Mouse (Mus musculus) heart, embryonic 10.5 days (tissue): ENCODE data around the gene Pon1. TPM values are rescaled to one million over a fixed set of nuclear protein-coding genes. Genes with fewer than 3 reads are reported as not detected.
A peak's percentile ranks its signal among the peaks of the same experiment; 100 is the strongest.

ENCODE experiments used
- DNase-seq: peaks from one replicate; pipeline ENCODE4 v3.0.0-alpha.2; 2017; ENCODE audit warnings: low spot score
- H3K27ac ChIP-seq: fragments of 300-500 bp; sonication (generic); 2 replicates; pipeline ENCODE4 v1.5.1; 2016; ENCODE audit warnings: mild to moderate bottlenecking
- H3K27me3 ChIP-seq: fragments of 300-500 bp; sonication (generic); 2 replicates; pipeline ENCODE4 v1.6.1; 2016; ENCODE audit warnings: mild to moderate bottlenecking; ENCODE audit not compliant: poor library complexity, insufficient read depth, severe bottlenecking
- H3K36me3 ChIP-seq: fragments of 300-500 bp; sonication (generic); 2 replicates; pipeline ENCODE4 v1.6.1; 2016; ENCODE audit warnings: mild to moderate bottlenecking, moderate library complexity
- H3K4me1 ChIP-seq: fragments of 300-500 bp; sonication (generic); 2 replicates; pipeline ENCODE4 v1.6.1; 2016; ENCODE audit warnings: mild to moderate bottlenecking
- H3K4me3 ChIP-seq: fragments of 300-500 bp; sonication (generic); 2 replicates; pipeline ENCODE4 v1.5.1; 2016; ENCODE audit warnings: mild to moderate bottlenecking, moderate library complexity
- H3K9me3 ChIP-seq: fragments of 300-500 bp; sonication (generic); 2 replicates; pipeline ENCODE4 v1.6.1; 2016; ENCODE audit warnings: mild to moderate bottlenecking, moderate library complexity
- WGBS: fragments of 180-500 bp; shearing (Covaris S2); methylation state at CpG from one replicate; pipeline ENCODE4 v1.1.7; 2016; 5-methylcytosine and 5-hydroxymethylcytosine counted together
- polyA plus RNA-seq: library from polyadenylated mRNA; unstranded; fragments of >200 nt; fragmentation: Nextera tagmentation; extraction: Ambion mirVana; gene quantifications from 2 replicates; pipeline ENCODE4 v1.2.1, GENCODE M21; 2016

Pon1 gene
- polyA plus RNA-seq, 1 experiment from 2014 or later = 0.21 TPM

DNA sequence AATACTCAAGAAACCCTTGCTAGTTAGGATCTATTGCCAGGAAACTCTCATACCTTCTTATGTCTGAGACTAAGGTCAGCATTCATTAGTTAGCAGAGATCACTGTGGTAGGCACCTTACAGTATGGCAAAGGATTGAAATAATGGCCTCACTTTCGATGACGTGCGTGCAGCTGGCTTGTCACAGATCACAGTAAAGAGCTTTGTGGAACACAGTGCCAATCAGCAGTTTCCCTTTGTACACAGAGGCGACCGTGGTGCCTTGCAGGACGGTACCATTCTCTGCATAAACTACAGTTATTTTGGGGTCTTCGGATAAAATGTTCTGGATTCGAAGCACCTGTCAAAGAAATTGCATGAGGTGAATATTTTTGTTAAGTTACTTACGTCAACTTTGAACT, 25.6 kb downstream of the Pon1 start:
- no peaks in the 10 kb centered on the region for H3K36me3 ChIP-seq
- H3K27ac ChIP-seq = no peak overlapping the region
- peaks cover 17% of the 10 kb centered on the region for H3K4me1 ChIP-seq
- 74% methylated on average over 9 of the region's 9 CpGs for WGBS
- H3K27me3 ChIP-seq = no peaks in the 10 kb centered on the region
- no peak overlapping the region for H3K4me3 ChIP-seq
- no peaks in the 10 kb centered on the region for H3K9me3 ChIP-seq
- no peak for DNase-seq

DNA sequence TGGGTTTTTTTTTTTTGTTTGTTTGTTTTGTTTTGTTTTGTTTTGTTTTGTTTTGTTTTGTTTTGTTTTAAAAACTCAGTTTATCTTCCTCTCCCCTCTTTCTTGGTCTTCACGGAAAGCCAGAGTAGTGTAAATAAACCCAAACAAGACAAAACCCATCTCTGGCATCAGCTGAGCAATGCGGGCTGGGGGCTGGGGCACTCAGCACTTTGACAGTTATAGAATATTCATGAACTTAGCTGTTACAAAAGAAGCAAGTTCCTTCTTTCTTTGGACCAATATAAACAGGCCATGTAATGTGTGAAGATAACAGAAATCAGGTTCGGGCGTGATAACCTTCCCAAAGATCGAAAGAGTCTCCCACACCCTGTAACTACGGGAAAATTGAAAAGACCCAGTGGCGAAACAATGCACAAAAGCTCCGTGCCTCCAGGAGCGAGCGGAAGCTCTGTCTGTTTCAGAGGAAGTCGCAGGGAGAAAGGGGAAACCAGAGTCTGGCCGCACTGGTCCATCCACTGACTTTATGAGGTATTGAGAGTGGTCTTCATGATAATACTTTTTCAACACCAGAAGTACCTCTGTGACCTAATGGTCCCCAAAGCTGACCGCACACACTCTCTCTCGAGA, 26.6 kb downstream of the Pon1 start:
- Histone ChIP-seq H3K9me3 (no peaks in the 10 kb centered on the region), H3K4me1 (peaks cover 12% of the 10 kb centered on the region; the same call in 1 of the 2 replicates), H3K27ac (peak overlapping the region; percentile 42; the same call in 1 of the 2 replicates), H3K4me3 (no peak overlapping the region), H3K27me3 (no peaks in the 10 kb centered on the region), H3K36me3 (no peaks in the 10 kb centered on the region)
- WGBS = 40% methylated on average over 14 of the region's 14 CpGs
- DNase-seq = no peak

GRCm38 (mm10) chr6:5164855-5165254, 28.9 kb downstream of the Pon1 start:
- H3K9me3 ChIP-seq = no peaks in the 10 kb centered on the region
- H3K4me1 ChIP-seq = peaks cover 12% of the 10 kb centered on the region; the same call in 1 of the 2 replicates
- H3K36me3 ChIP-seq = peaks cover 5% of the 10 kb centered on the region
- H3K4me3 ChIP-seq = no peak overlapping the region
- WGBS = 67% methylated on average over 9 of the region's 9 CpGs
- no peaks in the 10 kb centered on the region for H3K27me3 ChIP-seq
- no peak for DNase-seq
- H3K27ac ChIP-seq = no peak overlapping the region

DNA sequence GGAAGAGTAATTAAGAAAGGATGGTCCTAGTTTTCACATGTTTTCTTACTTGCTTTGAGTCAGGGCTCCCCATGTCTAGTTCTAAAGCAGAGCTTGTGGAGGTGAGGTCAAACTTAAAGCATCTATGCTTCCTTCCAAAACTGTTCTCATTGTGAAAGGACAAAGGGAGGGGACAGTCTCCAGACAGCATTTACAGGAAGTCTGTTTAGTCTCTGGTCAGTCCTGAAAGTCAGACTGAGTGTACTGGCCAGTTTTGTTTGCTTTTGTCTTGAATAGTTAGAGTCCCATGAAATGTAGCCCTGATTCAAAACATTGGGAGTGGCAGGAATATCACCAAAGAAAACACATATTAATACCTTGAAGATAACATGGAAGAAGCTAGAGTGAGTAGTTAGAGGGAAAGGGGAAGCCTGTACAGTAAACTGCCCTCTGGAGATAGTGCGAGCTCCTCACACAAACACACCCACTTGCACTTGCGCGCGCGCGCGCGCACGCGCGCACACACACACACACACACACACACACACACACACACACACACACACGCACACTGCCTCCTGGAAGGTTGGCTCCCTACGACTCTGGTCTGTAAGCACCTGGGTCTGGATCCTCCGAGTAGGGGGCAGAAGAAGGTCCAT, 30.1 kb downstream of the Pon1 start:
- Histone ChIP-seq H3K4me3 (no peak overlapping the region), H3K9me3 (no peaks in the 10 kb centered on the region)
- WGBS = 71% methylated on average over 14 of the region's 14 CpGs

DNA sequence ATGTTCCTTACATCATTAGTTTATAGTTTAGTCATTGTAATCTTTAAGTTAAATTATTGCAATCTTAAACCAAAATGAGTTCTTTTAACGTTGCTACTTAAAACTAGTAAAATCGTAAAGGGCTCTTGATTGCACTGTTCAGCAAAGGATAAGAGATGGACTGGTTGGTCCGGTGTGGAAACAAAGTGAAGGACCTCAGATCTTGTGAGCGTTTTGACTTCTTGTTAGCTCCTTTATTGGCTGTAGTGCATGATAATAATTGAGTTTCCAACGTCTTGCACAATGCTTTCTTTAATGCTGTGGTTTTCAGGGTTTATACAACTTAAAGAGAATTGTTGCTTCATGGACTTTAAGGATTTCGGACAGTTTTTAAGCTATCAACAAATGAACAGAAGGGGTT, 31.7 kb downstream of the Pon1 start:
- H3K9me3 ChIP-seq = no peaks in the 10 kb centered on the region
- H3K27me3 ChIP-seq = no peaks in the 10 kb centered on the region
- H3K27ac ChIP-seq = no peak overlapping the region
- no peak for DNase-seq
- H3K36me3 ChIP-seq = peaks cover 21% of the 10 kb centered on the region
- 85% methylated on average over 6 of the region's 6 CpGs for WGBS
- H3K4me3 ChIP-seq = no peak overlapping the region
- H3K4me1 ChIP-seq = 0 out of 2 replicates have a peak, but pooled peaks cover 5% of the 10 kb centered on the region

More for the DNA sequence above, 30.1 kb downstream of the Pon1 start:
- H3K27me3 ChIP-seq = no peaks in the 10 kb centered on the region
- H3K27ac ChIP-seq = peak overlapping the region; percentile 59; the same call in 1 of the 2 replicates
- peaks cover 12% of the 10 kb centered on the region; the same call in 1 of the 2 replicates for H3K4me1 ChIP-seq
- H3K36me3 ChIP-seq = peaks cover 17% of the 10 kb centered on the region
- DNase-seq = no peak

GRCm38 (mm10) chr6:5159385-5159791, 34.4 kb downstream of the Pon1 start:
- DNase-seq = no peak
- Histone ChIP-seq H3K27me3 (no peaks in the 10 kb centered on the region), H3K4me1 (0 out of 2 replicates have a peak, but pooled peaks cover 9% of the 10 kb centered on the region), H3K27ac (no peak overlapping the region), H3K4me3 (no peak overlapping the region), H3K9me3 (no peaks in the 10 kb centered on the region), H3K36me3 (peaks cover 25% of the 10 kb centered on the region)
- 68% methylated on average over 7 of the region's 7 CpGs for WGBS

DNA sequence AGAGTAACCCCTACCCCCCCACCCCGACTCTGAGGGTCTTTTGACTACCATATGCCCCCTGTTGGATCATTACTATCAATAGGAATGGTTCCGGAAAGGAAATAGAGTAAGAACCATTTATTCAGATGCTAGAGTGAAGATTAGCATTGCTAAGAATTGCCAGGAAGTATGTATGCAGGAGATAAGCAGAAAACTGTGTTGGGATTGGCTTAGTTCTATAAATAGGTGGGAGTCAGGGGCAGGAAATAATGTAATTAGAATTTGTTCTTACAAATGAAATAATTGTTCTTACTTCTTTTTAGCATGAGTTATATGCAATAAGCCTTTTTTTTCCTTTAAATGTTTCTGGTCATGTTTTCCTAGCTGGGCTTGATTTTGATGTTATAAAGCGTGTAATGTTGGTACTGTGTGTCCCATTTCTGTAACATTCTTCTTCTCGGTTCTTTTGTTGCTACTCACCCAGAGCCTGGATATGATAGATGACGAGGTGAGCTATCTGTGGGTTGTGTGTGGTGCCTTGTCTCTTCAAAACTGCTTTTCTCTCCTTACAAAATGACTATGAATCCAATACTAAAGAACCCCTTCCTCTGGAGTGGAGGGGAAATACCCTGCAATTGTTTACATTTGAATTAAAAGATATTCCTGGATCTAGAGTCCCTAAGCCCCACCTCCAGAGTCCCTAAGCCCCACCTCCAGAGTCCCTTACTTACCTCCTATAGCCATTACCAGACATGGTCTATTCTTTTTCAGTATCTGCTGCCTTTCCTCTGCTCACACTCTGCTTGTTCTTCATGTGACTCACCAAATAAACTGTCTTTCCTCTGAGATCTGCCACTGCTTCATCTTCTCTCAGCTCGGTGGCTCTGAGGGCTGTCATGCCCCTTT, 37.0 kb downstream of the Pon1 start:
- H3K27ac ChIP-seq = 0 out of 2 replicates have a peak overlapping the region, but pooled peaks have one; percentile 42
- H3K4me1 ChIP-seq = peaks cover 11% of the 10 kb centered on the region

GRCm38 (mm10) chr6:5155313-5155927, 38.3 kb downstream of the Pon1 start:
- H3K27me3 ChIP-seq = no peaks in the 10 kb centered on the region
- 0 out of 2 replicates have a peak overlapping the region, but pooled peaks have one; percentile 42 for H3K27ac ChIP-seq
- 58% methylated on average over 1 of the region's 1 CpGs for WGBS
- H3K36me3 ChIP-seq = peaks cover 31% of the 10 kb centered on the region
- H3K4me3 ChIP-seq = no peak overlapping the region
- H3K9me3 ChIP-seq = no peaks in the 10 kb centered on the region
- DNase-seq = no peak
- peaks cover 23% of the 10 kb centered on the region for H3K4me1 ChIP-seq

More for the DNA sequence above, 37.0 kb downstream of the Pon1 start:
- H3K9me3 ChIP-seq = no peaks in the 10 kb centered on the region
- 61% methylated on average over 6 of the region's 6 CpGs for WGBS
- H3K27me3 ChIP-seq = no peaks in the 10 kb centered on the region
- DNase-seq = no peak
- peaks cover 31% of the 10 kb centered on the region for H3K36me3 ChIP-seq
- no peak overlapping the region for H3K4me3 ChIP-seq

- H3K9me3 ChIP-seq = no peaks in the 10 kb centered on the region
- peaks cover 23% of the 10 kb centered on the region for H3K4me1 ChIP-seq
- peaks cover 26% of the 10 kb centered on the region for H3K36me3 ChIP-seq
- DNase-seq = no peak
- H3K27me3 ChIP-seq = no peaks in the 10 kb centered on the region
- 74% methylated on average over 6 of the region's 6 CpGs for WGBS
- no peak overlapping the region for H3K27ac ChIP-seq
- H3K4me3 ChIP-seq = no peak overlapping the region
Measured at GRCm38 (mm10) chr6:5154786-5155185, 39.0 kb downstream of the Pon1 start.

DNA sequence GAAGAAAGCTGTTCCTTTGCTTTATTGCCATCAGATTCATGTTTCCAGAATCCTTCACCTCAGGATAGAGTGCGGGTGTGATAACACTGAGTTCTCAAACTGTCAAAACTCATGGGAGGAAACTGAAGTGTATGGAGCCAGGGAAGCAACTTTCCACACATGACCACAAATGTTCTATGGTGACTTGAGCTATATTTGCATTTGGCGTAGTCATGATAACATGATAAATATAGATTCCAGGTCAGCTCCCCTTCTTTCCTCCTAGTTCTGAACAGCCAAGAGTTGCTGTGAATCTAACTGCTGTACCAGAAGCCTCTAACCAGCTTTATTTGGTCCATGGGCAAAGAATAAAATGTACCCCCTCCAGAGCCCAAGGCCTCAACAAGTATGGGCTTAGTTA, 41.6 kb downstream of the Pon1 start:
- 52% methylated on average over 2 of the region's 2 CpGs for WGBS
- no peaks in the 10 kb centered on the region for H3K27me3 ChIP-seq
- DNase-seq = no peak
- no peak overlapping the region for H3K4me3 ChIP-seq
- peaks cover 10% of the 10 kb centered on the region; the same call in 1 of the 2 replicates for H3K36me3 ChIP-seq
- H3K4me1 ChIP-seq = peaks cover 30% of the 10 kb centered on the region
- peak overlapping the region; percentile 42; the same call in 1 of the 2 replicates for H3K27ac ChIP-seq
- H3K9me3 ChIP-seq = no peaks in the 10 kb centered on the region

DNA sequence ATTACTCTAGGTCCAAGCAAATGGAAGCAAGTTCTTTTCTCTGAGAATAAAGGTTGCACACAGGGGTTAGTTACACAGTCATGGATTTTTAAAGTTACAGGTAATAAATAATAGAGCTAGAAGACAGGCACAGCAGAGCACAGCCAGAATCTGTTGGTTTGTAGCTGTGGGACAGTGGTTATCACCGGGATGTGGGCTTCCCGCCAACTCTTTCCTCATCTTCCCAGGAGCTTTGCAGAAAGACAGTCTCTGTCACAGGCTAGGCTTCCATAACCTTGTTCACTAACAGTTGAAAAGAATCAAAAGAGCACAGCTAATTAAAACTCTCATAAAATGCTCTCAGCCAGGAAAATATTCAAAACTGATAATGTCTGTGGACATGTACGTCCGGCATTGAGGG, 42.6 kb downstream of the Pon1 start:
- no peaks in the 10 kb centered on the region for H3K9me3 ChIP-seq
- 62% methylated on average over 4 of the region's 4 CpGs for WGBS
- H3K4me1 ChIP-seq = peaks cover 32% of the 10 kb centered on the region
- peaks cover 10% of the 10 kb centered on the region; the same call in 1 of the 2 replicates for H3K36me3 ChIP-seq
- H3K27me3 ChIP-seq = no peaks in the 10 kb centered on the region
- peak overlapping the region; percentile 42; the same call in 1 of the 2 replicates for H3K27ac ChIP-seq
- no peak overlapping the region for H3K4me3 ChIP-seq
- DNase-seq = no peak

DNA sequence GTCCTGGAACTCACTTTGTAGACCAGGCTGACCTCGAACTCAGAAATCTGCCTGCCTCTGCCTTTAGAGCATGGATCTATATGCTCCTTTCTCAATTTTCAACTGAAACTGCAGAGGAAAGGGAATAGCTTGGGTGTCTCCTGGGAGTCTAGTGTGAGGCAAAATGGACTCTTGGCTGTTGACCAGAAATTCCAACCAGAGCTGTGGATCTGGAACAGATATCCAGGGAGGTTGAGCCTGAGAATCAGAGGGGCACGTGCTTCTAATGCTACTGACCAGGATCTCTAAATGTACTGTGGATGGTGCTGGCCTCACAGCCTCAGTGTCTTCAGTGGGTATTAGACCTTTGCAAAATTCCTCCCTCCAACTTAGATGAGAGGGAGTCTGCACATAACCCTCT, 43.8 kb downstream of the Pon1 start:
- no peak overlapping the region for H3K27ac ChIP-seq
- 70% methylated on average over 2 of the region's 2 CpGs for WGBS
- H3K9me3 ChIP-seq = no peaks in the 10 kb centered on the region
- no peaks in the 10 kb centered on the region for H3K27me3 ChIP-seq
- H3K36me3 ChIP-seq = peaks cover 7% of the 10 kb centered on the region; the same call in 1 of the 2 replicates
- no peak for DNase-seq
- H3K4me3 ChIP-seq = no peak overlapping the region
- peaks cover 40% of the 10 kb centered on the region for H3K4me1 ChIP-seq
